Mouse (Mus musculus): ENCODE results near the gene Hoxa9. TPM values are rescaled to one million over a fixed set of nuclear protein-coding genes. Genes with fewer than 3 reads are reported as not detected.
A peak's percentile ranks its signal among the peaks of the same experiment; 100 is the strongest.

The Hoxa9 gene
- polyA plus RNA-seq, 2 experiments, result 0.43 to 0.76 TPM

DNA sequence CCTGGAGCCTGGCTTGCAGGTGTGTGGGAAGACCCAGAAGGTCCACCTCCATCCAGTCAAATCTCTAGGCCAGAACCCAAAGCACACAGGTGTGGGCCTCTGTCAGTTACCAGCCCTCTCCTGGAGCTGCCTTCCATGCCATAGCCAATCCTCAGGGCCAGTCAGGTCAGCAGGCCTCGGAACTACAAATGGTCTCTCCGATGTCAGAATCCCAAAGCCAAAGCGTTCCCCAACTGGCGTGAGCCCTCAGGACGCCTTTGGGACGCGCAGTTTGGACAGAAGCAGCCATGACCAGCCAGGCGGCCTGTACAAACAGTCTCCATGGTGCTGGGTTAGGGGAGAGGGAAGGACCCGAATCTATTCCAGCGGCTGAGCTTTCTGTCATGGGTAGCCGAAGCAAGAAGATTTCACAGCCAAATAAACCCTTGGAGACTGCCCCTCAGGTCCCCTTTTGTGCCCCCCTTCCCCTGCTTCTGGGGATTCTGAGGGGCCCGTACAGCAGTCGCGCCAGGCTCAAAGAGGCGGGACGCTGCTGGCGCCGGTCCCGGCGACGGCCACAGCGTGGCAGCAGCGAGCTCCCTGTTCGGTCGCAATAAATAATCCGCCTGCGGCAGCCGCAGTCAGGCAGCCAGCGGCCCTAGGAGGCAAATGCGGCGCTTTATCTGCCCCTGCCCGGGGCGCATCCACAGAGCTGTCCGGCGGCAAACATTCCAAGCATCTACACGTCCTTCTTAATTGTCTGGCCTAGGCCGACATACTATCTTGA, 19.5 kb downstream of the Hoxa9 start:
- WGBS (ENCODE audit: insufficient replicate concordance), result 2% methylated on average over 37 of the region's 37 CpGs

DNA sequence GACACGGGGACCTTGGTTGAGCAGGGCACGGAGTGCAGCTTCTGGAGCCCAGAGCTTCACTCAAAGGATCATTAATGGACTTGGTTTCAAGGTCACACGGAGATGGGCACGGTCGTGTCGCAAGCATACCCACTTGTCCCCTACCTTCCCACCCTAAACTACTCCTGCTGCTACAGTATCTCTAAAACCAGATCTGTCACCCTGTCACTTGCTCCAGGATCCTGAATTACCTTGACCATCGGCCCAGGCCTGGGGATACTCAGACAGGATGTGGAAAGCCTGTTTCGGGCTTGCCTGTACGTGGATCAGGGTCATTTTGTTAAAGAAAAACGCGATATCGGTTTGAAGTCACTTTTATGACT, 21.2 kb downstream of the Hoxa9 start:
- DNase-seq (ENCODE audit: low read depth in 3 of 3, low spot score in 3 of 3) (no peak), ATAC-seq (ENCODE audit: insufficient read depth) (no peak)
- H3K4me1 ChIP-seq (replicated peaks; ENCODE audit: control insufficient read depth in 2 of 2, insufficient read depth in 2 of 2, low read length in 1 of 2), result no peaks in the 10 kb centered on the region
- TF ChIP-seq CTCF (IDR thresholded peaks at IDR 0.05; ENCODE audit: low read depth), result no peak
- no peak for TF ChIP-seq EP300 (IDR thresholded peaks at IDR 0.05; ENCODE audit: low read depth)
- no peak overlapping the region for H3K27ac ChIP-seq
- H3K36me3 ChIP-seq (replicated peaks; ENCODE audit: control insufficient read depth, insufficient read depth, low read depth), result no peaks in the 10 kb centered on the region
- no peak overlapping the region for H3K9ac ChIP-seq (replicated peaks)
- no peak overlapping the region for H3K4me3 ChIP-seq (ENCODE audit: insufficient read depth in 1 of 2, low read depth in 2 of 2, low read length in 2 of 2)
- peaks cover 97% of the 10 kb centered on the region for H3K27me3 ChIP-seq (ENCODE audit: control insufficient read depth, insufficient read depth, low read length)
- no peak overlapping the region for H3K4me2 ChIP-seq (ENCODE audit: low read depth)
- 25% methylated on average over 12 of the region's 12 CpGs for WGBS (ENCODE audit: insufficient replicate concordance)
- no peaks in the 10 kb centered on the region for H3K9me3 ChIP-seq (ENCODE audit: control insufficient read depth, low read length)

More for the DNA sequence above, 19.5 kb downstream of the Hoxa9 start:
- TF ChIP-seq EP300 (IDR thresholded peaks at IDR 0.05; ENCODE audit: low read depth) (no peak), CTCF (IDR thresholded peaks at IDR 0.05; ENCODE audit: low read depth) (peak; percentile 72)
- H3K36me3 ChIP-seq (replicated peaks; ENCODE audit: control insufficient read depth, insufficient read depth, low read depth), result no peaks in the 10 kb centered on the region
- no peak for DNase-seq (ENCODE audit: low read depth in 3 of 3, low spot score in 3 of 3)
- H3K4me2 ChIP-seq (ENCODE audit: low read depth), result no peak overlapping the region; the same call in 1 of the 2 replicates
- H3K4me3 ChIP-seq (ENCODE audit: insufficient read depth in 1 of 2, low read depth in 2 of 2, low read length in 2 of 2), result no peak overlapping the region
- H3K27me3 ChIP-seq (ENCODE audit: control insufficient read depth, insufficient read depth, low read length), result peaks cover 97% of the 10 kb centered on the region
- no peak overlapping the region for H3K9ac ChIP-seq (replicated peaks)
- no peak overlapping the region for H3K27ac ChIP-seq
- no peaks in the 10 kb centered on the region for H3K4me1 ChIP-seq (replicated peaks; ENCODE audit: control insufficient read depth in 2 of 2, insufficient read depth in 2 of 2, low read length in 1 of 2)
- no peak for ATAC-seq (ENCODE audit: insufficient read depth)
- H3K9me3 ChIP-seq (ENCODE audit: control insufficient read depth, low read length), result no peaks in the 10 kb centered on the region

DNA sequence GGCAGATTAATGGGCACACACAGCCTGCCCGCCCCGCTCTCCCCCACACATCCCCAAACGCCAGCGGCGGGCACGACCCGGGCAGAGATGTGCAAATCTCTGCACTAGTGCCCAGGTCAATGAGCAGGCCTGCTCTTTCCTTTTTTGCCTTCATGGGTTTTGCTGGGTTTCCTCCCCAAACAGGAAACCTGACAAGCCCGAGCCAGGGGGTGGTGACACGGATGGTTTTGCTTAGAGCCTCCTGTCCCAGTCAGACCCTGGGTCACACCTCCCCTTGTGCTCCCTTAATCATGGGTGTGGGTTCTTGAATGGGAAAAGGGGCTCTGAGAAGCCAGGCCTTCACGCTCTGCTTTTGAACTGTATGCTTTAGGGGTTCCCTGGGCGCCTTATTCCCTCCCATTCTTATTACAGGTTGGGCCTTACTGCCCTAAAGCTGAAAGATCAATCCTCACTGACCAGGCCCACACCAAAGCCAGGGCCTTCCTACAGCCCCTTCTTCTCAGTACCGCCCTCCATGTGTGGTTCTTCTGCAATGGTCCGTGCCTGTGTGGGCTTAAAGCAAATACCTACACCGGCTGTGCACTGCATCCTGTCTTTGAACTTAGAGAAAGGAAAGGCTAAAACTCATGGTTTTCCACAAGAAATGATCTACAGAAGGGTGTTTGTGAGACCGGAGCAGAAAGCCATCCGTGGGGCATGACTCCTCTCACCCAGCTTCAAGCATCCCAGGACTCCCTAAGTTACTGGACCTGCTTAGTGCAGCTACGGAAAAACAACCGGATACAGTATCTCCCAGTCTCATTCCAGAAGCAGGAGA, 21.8 kb downstream of the Hoxa9 start:
- Histone ChIP-seq H3K4me2 (ENCODE audit: low read depth) (0 out of 2 replicates have a peak overlapping the region, but pooled peaks have one; percentile 22), H3K4me3 (ENCODE audit: insufficient read depth in 1 of 2, low read depth in 2 of 2, low read length in 2 of 2) (no peak overlapping the region), H3K4me1 (replicated peaks; ENCODE audit: control insufficient read depth in 2 of 2, insufficient read depth in 2 of 2, low read length in 1 of 2) (no peaks in the 10 kb centered on the region), H3K9ac (replicated peaks) (no peak overlapping the region), H3K36me3 (replicated peaks; ENCODE audit: control insufficient read depth, insufficient read depth, low read depth) (no peaks in the 10 kb centered on the region), H3K27me3 (ENCODE audit: control insufficient read depth, insufficient read depth, low read length) (peaks cover 97% of the 10 kb centered on the region), H3K27ac (no peak overlapping the region), H3K9me3 (ENCODE audit: control insufficient read depth, low read length) (no peaks in the 10 kb centered on the region)
- WGBS (ENCODE audit: insufficient replicate concordance), result 10% methylated on average over 18 of the region's 18 CpGs
- TF ChIP-seq EP300 (IDR thresholded peaks at IDR 0.05; ENCODE audit: low read depth), result no peak
- TF ChIP-seq CTCF (IDR thresholded peaks at IDR 0.05; ENCODE audit: low read depth), result no peak
- DNase-seq (ENCODE audit: low read depth in 3 of 3, low spot score in 3 of 3) (no peak), ATAC-seq (ENCODE audit: insufficient read depth) (no peak)

DNA sequence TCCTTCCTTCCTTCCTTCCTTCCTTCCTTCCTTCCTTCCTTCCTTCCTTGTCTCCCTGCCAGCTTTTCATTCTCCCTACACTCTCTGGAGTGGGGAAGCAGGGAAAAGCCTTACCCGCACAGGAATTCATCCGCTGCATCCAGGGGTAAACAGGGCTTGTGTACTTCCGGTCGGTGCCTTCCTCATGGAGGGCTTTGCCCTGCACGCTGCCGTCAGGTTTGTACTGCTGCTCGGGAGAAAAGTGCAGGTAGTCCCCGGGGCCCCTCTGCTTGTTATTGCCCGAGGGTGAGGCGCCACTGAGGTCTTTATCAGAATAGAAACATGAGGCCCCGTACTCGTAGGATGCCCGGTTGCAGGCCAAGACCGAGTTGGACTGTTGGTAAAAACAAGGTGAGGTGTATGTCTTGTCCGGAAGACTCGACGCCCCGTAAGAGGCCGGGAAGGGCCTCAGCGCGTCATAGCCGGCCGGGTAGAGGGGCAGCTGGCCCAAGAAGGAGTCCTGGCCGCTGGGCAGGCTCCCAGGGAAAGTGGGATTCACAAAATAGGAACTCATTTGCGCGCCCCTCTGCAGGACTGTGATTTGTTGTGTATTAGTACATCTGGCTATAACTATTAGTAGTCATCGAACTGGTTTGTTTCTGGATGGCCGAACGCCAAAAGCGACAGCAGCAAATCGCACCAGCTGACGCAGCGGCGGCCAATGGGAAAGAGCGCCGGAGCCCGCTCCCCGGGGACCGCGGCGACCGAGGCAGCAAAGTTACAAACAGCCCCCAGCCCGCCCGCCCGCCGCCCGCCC, 22.6 kb downstream of the Hoxa9 start, which contains the start of gene Hoxa6:
Gene Hoxa6 (minus strand): TSS at position 651 of the 796 bp plus-strand sequence.
- Histone ChIP-seq H3K27me3 (ENCODE audit: control insufficient read depth, insufficient read depth, low read length) (peaks cover 97% of the 10 kb centered on the region), H3K9me3 (ENCODE audit: control insufficient read depth, low read length) (no peaks in the 10 kb centered on the region), H3K36me3 (replicated peaks; ENCODE audit: control insufficient read depth, insufficient read depth, low read depth) (no peaks in the 10 kb centered on the region), H3K4me3 (ENCODE audit: insufficient read depth in 1 of 2, low read depth in 2 of 2, low read length in 2 of 2) (no peak within 1 kb of the TSS), H3K27ac (no peak within 1 kb of the TSS), H3K4me2 (ENCODE audit: low read depth) (0 out of 2 replicates have a peak within 1 kb of the TSS, but pooled peaks have one; percentile 22), H3K4me1 (replicated peaks; ENCODE audit: control insufficient read depth in 2 of 2, insufficient read depth in 2 of 2, low read length in 1 of 2) (no peaks in the 10 kb centered on the region), H3K9ac (replicated peaks) (no peak within 1 kb of the TSS)
- TF ChIP-seq EP300 (IDR thresholded peaks at IDR 0.05; ENCODE audit: low read depth), result no peak
- TF ChIP-seq CTCF (IDR thresholded peaks at IDR 0.05; ENCODE audit: low read depth), result no peak
- 4% methylated on average over 47 of the region's 47 CpGs for WGBS (ENCODE audit: insufficient replicate concordance)
- no peak for DNase-seq (ENCODE audit: low read depth in 3 of 3, low spot score in 3 of 3)
- ATAC-seq (ENCODE audit: insufficient read depth), result no peak
